Comparison of ENCODE assay signal across 21 mouse cellular contexts in genomic region chr5:50303859-50304480, GRCm38 (mm10).
A peak's percentile ranks its signal among the peaks of the same experiment; 100 is the strongest.
DNase-seq lines count a peak whose midpoint lies in the region; ATAC-seq and TF ChIP-seq lines count a peak whose summit lies in the region.
"Had no signal": no experiment of that assay in that cellular context is flagged by ENCODE, and none has a peak within 500 bp of the region (broad histone marks: within the 10 kb centered on the region; RNA-seq: fewer than 3 reads in every experiment).

No protein-coding gene starts in this region.

- ATAC-seq in kidney, embryonic 15.5 days (replicated peaks; ENCODE audit: low FRiP score) = peak; percentile 78; the same call in 1 of the 2 replicates
- peak; percentile 85; the same call in 1 of the 2 replicates for ATAC-seq in kidney, embryonic 16.5 days (ENCODE audit: low FRiP score, low TSS enrichment)
- ATAC-seq in kidney, postnatal 0 days (replicated peaks; ENCODE audit: low FRiP score, low read depth) = peak; percentile 43; the same call in 1 of the 2 replicates
- ATAC-seq: activated CD4-positive, CD25-positive, alpha-beta regulatory T cell, adult 4 months; CD4-positive, CD25-positive, alpha-beta regulatory T cell, adult 4 months; Patski had no signal

- H3K9ac ChIP-seq in kidney, embryonic 15.5 days = no peak overlapping the region
- H3K9ac ChIP-seq in kidney, embryonic 16.5 days (replicated peaks; ENCODE audit: low read length) = no peak overlapping the region
- H3K9ac ChIP-seq in kidney, postnatal 0 days (ENCODE audit: low read depth, low read length) = no peak overlapping the region

- no peaks in the 10 kb centered on the region for H3K27me3 ChIP-seq in kidney, embryonic 15.5 days
- no peaks in the 10 kb centered on the region for H3K27me3 ChIP-seq in kidney, embryonic 16.5 days (ENCODE audit: insufficient read depth, low read length)
- no peaks in the 10 kb centered on the region for H3K27me3 ChIP-seq in kidney, postnatal 0 days (ENCODE audit: insufficient read depth, low read length)
- H3K27me3 ChIP-seq: CH12.LX had no signal

- TF ChIP-seq CTCF in kidney, postnatal 0 days (IDR thresholded peaks at IDR 0.05; ENCODE audit: low read depth) = no peak

- DNase-seq in kidney, adult 18-20 months = no peak
- no peak for DNase-seq in kidney, postnatal 25 days
- peak; percentile 19 for DNase-seq in kidney, postnatal 0 days (ENCODE audit: low spot score)
- no peak for DNase-seq in kidney, adult 11 months
- DNase-seq: adrenal gland, adult 2 months; adrenal gland, adult 8-10 months; adrenal gland, postnatal 10 days; adrenal gland, postnatal 14 days; adrenal gland, postnatal 25 days; adrenal gland, postnatal 36 days; B cell, adult 2 months; cerebellum, adult 11 months; cerebellum, adult 11-12 months; cerebellum, adult 18-20 months had no signal

- no peaks in the 10 kb centered on the region for H3K36me3 ChIP-seq in kidney, embryonic 15.5 days
- H3K36me3 ChIP-seq in kidney, embryonic 16.5 days (ENCODE audit: insufficient read depth, low read length) = no peaks in the 10 kb centered on the region
- H3K36me3 ChIP-seq in kidney, postnatal 0 days (ENCODE audit: insufficient read depth, low read length) = no peaks in the 10 kb centered on the region
- H3K36me3 ChIP-seq: G1E had no signal

- H3K4me1 ChIP-seq in kidney, embryonic 15.5 days = no peaks in the 10 kb centered on the region
- no peaks in the 10 kb centered on the region for H3K4me1 ChIP-seq in kidney, embryonic 16.5 days (ENCODE audit: insufficient read depth, low read length)
- H3K4me1 ChIP-seq in kidney, postnatal 0 days (replicated peaks; ENCODE audit: insufficient read depth, low read length) = no peaks in the 10 kb centered on the region

- no peak overlapping the region for H3K27ac ChIP-seq in kidney, embryonic 15.5 days
- no peak overlapping the region for H3K27ac ChIP-seq in kidney, embryonic 16.5 days (ENCODE audit: low read length)
- H3K27ac ChIP-seq in kidney, postnatal 0 days = no peak overlapping the region

- WGBS in kidney, embryonic 15.5 days = 73% methylated on average over 1 of the region's 1 CpGs
- 85% methylated on average over 1 of the region's 1 CpGs for WGBS in kidney, embryonic 16.5 days
- 79% methylated on average over 1 of the region's 1 CpGs for WGBS in kidney, postnatal 0 days

- H3K4me3 ChIP-seq in kidney, embryonic 15.5 days (replicated peaks) = no peak overlapping the region
- no peak overlapping the region for H3K4me3 ChIP-seq in kidney, embryonic 16.5 days (ENCODE audit: low read length)
- no peak overlapping the region for H3K4me3 ChIP-seq in kidney, postnatal 0 days (replicated peaks; ENCODE audit: low read depth, low read length)

- H3K9me3 ChIP-seq in kidney, embryonic 15.5 days (replicated peaks) = no peaks in the 10 kb centered on the region
- no peaks in the 10 kb centered on the region for H3K9me3 ChIP-seq in kidney, embryonic 16.5 days (ENCODE audit: low read length)
- H3K9me3 ChIP-seq in kidney, postnatal 0 days (replicated peaks; ENCODE audit: low read length) = no peaks in the 10 kb centered on the region
- H3K9me3 ChIP-seq: G1E had no signal

- H3K4me2 ChIP-seq in kidney, embryonic 15.5 days = no peak overlapping the region
- no peak overlapping the region for H3K4me2 ChIP-seq in kidney, embryonic 16.5 days (replicated peaks; ENCODE audit: low read depth, low read length)
- H3K4me2 ChIP-seq in kidney, postnatal 0 days (ENCODE audit: low read length) = no peak overlapping the region
